Mouse (Mus musculus) gastrocnemius, postnatal 14 days (tissue): ENCODE results near the gene Exoc4. TPM values are rescaled to one million over a fixed set of nuclear protein-coding genes. Genes with fewer than 3 reads are reported as not detected.
A peak's percentile ranks its signal among the peaks of the same experiment; 100 is the strongest.

Experiments used
- DNase-seq: peaks from one replicate; pipeline ENCODE4 v3.0.0; 2021; ENCODE audit warnings: mixed read lengths
- intact Hi-C: fragments of 180-260 bp; cut with DNase I; formaldehyde crosslinking; loops from one replicate; pipeline ENCODE4 v1.15.1; 2025; ENCODE audit warnings: low total_unique reads
- total RNA-seq, 2 experiments: library from RNA; stranded (reverse); gene quantifications; 2 replicates each; pipeline ENCODE4 v1.2.3; 2021

Gene Exoc4
- total RNA-seq, 2 experiments from 2014 or later = 36.3 to 36.6 TPM

DNA sequence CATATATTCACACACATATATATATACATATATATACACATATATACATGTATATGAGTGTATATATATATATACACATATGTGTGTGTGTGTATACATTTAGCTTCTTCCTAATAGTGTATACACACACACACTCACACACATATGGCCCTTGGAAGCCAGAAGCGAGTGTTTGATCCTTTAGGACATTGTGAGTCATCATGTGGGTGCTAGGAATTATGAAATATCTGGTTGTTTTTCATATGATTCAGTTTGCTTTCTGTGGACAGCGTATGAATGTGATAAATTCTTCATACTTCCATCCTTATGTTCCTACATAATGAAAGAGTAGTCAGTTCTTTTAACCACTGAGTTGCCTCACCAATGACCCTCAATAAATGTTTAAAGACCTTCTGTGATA lies 473.9 kb downstream of the Exoc4 start:
- intact Hi-C loops = no loop called here
- no peak for DNase-seq

DNA sequence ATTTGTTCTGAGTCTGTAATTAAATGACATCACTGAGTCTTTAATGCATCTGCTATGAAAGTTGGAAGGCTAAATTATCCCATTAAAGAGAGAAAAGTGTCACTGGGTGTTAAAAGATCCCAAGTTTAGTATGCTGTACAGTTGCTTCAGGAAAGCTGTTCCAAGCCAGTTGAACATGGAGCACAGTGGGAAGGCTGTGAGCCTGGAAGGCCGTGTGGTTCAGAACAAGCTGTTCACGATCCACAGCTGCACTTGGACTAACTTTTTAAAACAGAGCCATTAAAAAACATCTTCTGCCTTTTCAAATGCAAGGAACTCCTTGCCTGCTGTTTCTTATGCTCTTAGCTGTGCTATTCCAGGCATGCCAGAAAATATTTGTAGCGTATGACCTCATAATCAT lies 475.7 kb downstream of the Exoc4 start:
- DNase-seq = no peak
- intact Hi-C loops = no loop called here

DNA sequence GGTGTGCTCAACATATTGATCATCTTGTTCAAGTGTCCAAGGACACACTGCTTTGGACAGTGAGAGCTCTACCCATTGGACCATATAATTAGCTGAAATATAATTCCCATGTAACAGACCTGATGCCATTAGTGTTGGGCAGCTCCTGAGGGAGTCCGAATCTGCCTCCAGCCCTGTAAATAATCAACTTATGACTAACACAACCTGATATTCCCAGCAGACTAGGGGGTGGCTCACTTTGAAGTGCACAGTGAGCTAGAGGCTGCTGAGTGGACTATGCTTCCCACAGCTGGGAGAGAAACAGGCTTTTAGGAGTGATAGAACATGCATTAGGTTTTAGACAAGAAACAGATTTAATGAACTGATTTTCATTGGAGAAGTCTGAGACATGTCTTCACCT lies 478.4 kb downstream of the Exoc4 start:
- intact Hi-C loops = no loop called here
- DNase-seq = no peak

DNA sequence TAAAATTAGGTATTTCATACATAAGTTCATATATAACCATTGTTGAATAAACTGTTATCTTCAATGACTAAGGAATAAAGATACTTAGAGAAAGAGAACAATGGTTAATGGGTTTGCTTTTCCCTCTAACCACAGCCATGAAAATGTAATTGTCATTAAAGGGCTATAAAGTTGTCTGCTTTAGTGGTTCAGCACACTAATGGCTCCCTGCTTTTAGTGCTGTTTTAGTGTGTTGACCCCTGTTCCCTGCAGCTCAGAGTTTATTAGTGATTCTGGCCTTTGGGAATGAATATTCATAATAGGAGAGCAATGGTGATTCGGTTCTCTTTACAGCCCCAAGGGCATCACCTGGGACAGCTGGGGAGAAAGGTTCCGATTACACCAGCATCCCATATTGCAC lies 483.3 kb downstream of the Exoc4 start:
- no peak for DNase-seq
- intact Hi-C loops = no loop called here

DNA sequence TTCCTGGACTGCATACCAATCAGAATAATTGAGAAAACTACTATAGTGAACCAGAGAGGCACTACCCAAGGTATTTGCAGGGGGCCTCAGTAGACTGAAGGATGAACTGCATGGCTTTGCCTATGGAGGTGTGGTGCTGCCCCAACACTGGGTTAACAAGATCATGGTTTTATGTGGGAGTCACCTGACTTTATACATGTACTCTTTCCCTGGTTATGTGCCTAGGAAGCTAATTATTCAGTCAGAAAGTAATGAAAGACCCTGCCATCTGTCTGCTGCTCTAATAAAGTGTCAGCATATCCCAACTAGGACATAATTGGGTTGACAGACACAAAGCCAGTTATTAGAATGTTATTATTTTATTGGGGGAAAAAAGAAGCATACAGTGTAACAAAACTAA lies 484.7 kb downstream of the Exoc4 start:
- intact Hi-C loops = no loop called here

DNA sequence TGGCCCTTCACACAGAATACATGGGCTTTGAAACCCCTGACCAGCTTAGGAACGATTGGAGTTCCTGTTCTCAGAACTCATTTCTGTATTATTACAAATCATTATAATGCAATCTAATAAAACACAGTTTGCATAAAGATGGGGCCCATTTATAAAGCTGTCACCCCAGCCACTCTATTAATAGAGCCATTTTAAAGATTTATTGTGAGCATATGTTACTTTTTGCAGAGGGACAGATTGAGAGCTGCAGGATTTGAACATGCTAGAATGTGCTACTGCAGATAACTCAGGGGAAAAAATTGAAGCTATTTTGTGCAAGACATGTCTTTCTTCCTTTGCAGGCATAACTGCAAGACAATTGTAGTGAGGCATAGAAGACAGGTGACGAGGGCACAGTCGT lies 485.1 kb downstream of the Exoc4 start:
- intact Hi-C loops = no loop called here
- DNase-seq = no peak

More for the DNA sequence above, 484.7 kb downstream of the Exoc4 start:
- DNase-seq = no peak

DNA sequence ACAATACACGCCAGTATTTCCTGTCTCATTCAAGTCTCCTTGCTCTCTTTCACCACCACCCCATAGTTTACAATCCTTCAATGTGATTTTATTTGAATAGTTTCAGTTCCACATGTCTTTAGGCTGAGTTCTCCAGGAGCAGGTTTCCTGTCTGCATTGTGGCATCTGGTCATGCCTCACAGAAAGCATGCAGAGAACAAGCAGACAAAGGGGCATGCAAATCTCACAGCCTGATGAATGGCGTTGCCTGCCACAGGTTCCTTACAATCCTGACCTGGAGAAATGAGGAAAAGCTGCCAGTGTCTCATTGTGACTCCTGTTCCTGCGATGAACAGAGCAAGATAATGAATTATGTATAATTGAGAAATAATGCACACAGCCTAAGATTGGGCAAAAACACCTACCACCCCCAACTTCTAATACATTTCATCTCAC lies 490.0 kb downstream of the Exoc4 start:
- DNase-seq = no peak
- intact Hi-C loops = no loop called here

DNA sequence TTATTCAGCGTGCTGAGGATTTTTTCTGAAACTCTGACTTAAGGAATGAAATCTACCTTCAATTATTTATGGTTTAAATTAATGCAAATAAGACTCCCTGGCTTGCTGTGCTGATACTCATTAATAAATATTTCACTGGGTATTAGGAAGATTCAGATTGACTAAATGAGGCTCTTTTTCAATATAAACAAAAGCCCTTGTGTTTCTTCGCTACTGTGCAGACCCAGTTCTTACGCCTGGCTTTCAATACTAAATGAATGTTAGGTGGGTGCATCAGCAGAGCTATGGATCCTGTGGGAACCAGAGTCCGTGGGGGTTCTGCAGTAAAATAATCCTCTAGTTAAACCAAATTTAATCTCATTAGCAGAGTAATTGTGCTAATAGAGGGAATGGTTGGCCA lies 490.4 kb downstream of the Exoc4 start:
- no peak for DNase-seq
- intact Hi-C loops = no loop called here

DNA sequence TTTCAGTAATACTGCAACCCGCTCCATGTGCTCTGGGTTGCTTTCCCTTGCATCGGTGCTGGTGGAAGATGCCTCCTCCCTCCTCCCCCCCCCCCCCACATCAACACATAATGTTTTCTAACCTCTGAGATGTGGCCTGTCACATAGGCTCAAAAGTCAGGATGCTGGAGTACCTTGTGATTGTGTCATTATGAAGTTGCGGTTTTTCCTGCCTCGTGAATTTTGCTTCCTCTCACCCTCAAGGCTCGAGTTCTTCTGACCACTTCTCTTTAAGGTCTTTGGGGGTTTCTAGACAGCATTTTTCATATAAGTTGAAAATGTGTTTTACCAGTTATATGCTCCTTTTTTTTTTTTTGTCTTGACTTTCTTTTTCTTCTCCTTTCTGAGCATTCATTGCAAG lies 507.1 kb downstream of the Exoc4 start:
- intact Hi-C loops = no loop called here
- DNase-seq = no peak

DNA sequence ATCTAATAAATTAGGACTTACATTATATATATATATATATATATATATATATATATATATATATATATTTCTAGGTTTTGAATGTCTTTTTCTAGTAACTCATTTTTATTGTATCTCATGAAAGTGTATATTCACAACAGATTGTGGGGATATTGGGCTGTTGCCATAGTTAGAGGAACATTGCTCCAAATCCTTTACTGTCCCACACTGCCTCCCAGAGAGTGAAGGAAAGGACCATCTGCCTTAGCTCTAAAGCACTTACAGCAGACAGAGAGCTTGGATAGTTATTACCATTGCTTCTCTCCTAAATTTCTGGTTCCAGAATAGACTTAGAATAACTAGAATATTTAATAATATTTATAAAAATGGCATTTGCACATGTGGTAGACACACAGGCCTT lies 512.7 kb downstream of the Exoc4 start:
- intact Hi-C loops = no loop called here

DNA sequence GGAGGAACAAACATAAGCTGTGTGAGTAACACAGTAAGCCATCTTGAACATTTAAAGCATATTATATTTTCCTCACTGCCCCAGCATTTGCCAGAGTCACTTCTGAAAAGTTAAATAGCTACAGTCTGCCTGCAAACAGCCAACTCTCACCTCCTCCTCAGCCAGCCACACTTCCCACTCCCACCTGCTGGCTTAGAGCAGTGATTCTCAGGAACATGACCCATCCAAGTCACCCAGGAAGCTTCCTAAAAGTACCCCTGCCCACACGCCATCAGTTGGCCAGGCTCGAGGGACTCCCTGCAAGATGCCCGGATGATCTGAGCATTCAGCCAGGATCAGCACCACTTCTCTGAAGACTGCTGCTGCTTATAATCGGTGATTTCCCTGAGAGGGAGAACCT lies 514.4 kb downstream of the Exoc4 start:
- intact Hi-C loops = no loop called here

More for the DNA sequence above, 512.7 kb downstream of the Exoc4 start:
- DNase-seq = no peak

DNA sequence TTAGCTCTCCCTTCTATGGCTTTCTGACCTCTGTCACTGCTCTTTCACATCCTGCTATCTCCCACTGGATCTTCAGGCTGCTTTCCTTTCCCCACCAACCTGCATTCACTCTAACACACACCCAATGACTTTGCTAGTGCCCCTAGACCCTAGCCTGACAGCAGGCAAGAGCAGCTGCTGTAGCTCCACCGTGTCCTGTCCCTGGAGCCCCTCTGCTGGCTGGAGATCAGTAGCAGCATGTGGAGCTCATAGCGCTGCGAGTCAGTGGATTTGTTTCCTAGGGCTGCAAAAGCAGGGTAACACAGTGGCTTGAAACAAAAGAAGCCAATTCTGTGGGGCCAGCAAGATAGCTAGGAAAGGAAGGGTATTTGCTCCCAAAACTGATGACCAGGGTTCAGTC lies 515.1 kb downstream of the Exoc4 start:
- intact Hi-C loops = no loop called here
- peak; percentile 13 for DNase-seq

More for the DNA sequence above, 514.4 kb downstream of the Exoc4 start:
- DNase-seq = no peak

DNA sequence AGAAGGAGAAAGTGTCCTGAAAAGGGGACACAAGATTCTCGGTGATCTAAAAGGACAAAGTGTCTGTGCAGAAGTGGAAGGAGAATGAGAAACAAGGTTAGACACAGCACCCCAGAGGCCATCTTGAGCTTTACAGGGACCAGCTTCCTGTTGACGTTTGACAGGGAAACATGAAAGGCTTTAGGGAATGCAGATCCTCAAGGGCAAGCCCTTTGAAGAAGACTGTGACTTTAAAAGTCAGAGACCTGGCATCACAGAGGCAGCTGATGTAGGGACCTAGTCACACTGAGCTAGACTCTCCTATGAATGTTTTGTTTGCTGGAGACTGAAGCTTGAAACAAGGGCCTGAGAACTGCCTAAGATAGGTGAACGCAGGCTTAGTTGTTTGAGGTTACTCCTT lies 520.4 kb downstream of the Exoc4 start:
- no peak for DNase-seq
- intact Hi-C loops = no loop called here

DNA sequence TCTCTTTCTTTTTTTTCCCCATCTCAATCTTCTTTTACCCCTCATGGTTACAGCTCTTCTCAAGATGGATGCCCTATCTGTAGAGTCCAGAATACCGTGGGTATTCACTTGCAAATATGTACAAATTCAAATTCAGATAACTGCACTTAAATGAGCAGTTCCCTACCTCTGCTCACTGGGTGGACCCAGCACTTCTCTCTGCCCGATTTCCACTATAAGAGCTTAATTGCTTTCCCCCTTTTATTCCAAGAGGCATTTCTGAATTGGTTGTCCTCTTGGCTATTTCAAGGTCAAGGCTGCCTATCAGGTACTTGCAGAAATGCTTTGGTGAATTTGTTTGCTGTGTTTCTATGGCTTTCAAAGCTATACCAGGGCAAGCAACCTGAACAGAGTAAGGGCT lies 521.1 kb downstream of the Exoc4 start:
- DNase-seq = no peak
- intact Hi-C loops = no loop called here

DNA sequence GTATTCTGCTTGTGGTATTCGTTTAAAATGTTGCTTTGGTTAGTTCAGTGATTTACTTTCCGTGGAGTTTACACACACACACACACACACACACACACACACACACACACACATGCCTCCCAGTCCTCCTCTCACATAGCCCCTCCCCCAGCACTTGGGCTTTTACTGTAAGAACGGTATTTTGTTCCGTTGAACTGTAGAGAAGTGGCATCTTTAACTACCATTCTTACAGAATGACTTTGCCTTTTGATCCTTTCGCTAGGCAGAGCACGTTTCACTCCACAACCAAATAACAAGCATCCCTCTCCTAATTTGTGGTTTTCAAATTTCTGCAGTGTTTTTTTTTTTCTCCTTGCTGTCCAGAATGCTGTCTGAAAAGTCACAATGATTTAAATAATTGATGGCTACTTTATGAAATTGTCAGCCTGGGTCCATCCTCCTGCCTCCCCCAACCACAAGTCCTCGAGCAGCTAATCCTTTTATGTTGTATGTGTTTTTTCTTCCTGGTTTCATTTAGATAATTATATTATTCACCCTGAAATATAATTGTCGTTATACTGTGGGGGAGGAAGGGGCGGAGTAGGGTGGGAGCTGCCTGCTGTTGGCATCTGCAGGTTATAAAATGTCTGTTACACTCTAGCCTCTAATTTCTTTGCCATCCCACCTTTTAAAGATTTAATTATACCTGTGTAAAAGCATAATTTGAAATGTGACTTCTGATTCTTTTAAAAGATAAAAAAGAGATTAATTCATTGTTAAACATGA lies 523.8 kb downstream of the Exoc4 start:
- no peak for DNase-seq
- intact Hi-C loops = no loop called here

DNA sequence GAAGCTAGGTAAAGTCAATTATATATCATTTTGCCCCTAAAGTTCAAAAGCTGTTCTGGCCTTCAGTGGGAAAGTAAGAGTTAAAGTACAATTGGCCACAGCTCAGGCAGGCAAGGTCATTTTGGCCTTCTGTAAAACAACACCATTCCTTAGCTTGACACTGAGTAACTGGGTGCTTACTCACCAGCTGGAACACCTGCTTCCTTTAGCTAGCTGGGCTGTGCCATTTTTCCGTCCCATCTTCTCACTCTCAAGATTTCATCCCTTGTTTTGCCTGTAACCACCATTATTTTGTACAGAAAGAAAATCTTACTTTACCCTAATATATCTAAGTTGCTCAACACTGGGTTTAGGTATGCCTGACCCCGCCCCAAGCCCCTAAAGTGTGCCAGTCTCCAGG lies 543.7 kb downstream of the Exoc4 start:
- DNase-seq = peak; percentile 14
- intact Hi-C loops = no loop called here

DNA sequence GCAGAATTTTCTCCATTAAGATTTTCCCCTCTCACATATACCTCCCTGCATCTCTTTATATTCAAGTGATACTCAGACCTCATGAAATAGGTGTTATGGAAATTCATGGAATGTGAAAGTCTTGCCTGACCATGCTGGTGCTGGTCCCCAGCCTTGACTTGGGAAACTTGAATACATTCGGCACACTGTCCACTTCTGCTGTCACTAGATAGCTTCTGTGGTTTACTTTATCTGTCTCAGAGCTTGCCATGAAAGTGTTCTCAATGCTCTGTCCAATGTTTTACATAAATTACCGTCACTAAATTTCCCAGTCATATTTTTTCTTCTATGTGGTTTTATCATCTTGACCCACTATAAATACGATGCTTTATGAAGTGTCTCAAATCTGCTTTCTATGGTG lies 552.4 kb downstream of the Exoc4 start:
- intact Hi-C loops = no loop called here
- DNase-seq = no peak

DNA sequence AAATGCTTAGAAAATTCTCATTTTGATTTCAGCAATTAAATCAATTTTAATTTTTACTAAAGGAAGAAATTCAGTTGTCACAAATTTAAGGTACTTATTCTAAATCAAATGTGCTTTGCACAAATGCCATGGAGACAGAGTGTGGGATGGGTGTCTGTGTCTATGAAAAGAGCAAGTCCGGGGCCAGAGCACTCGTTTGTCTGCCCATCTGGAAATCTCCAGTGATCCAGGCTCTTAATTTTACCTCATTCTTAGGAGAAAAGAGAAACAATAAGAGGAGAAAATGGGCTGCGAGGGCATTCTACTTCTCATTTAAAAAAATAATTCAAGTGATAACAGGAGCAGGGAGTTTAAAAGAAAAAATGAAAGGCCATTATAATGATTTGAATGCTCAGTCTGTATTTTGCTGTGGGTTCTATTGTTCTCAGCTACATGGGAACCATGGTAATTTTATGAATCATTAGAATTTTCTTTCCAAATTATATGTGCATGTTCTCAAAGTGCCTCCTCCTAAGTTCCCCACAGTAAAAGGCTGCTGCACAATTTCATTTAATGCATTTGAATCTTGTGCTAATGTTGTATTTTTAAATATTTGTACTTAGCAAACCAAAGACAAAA lies 554.7 kb downstream of the Exoc4 start:
- intact Hi-C loops = no loop called here
- DNase-seq = no peak

DNA sequence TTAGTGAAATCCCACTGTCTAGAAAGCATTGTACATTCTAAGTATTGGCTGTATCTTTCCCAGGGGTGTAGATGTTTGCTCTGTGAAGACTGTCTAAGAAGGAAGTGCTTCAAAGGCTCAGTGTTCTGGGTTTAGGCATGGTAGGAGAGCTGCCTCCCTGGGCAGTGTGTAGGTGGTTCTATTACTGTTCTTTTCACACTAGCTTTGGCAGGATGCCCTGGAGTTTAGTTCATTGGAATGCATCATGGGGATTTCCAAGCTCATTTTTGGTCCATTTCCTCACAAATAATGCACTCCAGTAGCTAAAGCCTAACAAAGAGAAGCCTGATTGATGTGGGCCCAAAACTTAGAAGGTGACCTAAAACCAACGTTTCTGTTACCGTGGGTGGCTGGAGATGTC lies 555.9 kb downstream of the Exoc4 start:
- DNase-seq = no peak
- intact Hi-C loops = no loop called here

DNA sequence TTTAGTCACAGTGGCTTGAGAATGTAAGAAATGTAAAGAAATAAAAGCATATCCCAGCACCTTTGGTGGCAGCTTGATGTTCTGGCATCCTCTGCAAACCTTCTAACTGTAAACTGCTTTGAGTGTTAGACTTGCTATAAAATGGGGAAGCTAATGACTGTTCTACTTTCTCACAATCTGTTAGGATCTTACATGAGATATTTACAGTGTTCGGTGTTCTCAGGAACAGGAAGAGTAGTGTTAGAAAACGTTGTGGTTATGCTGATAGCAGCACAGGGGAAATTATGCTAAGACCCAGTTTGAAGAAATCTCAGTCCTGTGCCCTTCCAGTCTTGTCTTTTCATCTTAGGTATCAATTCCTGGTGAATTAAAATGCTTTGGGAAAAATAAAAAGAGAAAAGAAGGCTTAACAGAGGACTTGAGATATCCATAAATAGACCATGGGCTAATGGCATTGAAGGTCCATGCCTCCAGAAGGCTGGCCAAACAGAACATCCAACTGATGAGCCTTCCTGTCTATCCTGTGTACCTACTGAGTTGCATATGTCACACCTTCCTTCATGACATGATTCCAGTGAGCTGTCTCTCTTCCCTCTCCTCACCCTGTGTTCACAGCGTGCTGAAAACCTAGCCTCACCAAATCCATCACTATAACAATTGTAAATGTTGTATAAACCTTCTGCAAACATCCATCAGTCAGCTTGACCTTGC lies 557.3 kb downstream of the Exoc4 start:
- DNase-seq = no peak
- intact Hi-C loops = no loop called here

DNA sequence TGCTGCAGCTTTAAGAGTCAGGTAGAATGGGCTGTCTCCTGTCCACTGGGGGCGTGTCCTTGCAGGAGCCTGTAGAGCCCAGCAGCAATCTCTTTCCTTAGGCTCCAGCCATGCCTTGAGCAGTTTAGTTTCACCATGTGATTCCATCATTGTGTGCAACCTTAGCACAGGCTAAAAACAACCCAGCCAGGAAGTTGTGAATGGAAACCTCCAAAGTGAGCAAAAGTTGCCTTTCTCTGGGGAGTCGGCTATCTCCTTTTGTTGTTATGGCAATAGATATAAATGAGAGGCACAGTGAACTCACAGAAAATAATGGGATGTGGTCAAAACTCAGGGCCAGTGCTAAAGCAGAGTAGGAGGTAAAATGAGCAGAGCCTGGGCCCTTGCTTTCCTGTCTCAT lies 565.5 kb downstream of the Exoc4 start:
- DNase-seq = no peak
- intact Hi-C loops = no loop called here
